Comparison of ENCODE assay signal across 22 mouse cellular contexts in the genomic region with DNA sequence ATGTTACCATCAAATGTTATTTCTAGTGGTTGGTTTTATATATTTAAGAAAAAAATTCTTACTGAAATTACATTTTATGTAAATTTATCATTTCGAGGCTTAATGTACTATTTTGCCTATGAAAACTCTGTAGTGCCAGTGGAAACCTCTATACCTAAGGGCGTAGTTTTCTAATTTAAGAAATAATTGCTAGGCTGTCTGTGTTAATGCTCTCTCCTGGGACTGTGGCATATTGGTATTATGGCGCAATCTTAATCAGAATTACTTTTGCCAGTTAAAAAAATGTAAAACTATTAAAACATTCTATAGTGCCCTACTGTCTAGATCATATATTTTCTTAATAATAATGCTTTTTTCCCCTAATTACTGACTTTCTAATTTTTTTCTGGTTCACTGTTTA.
"Had no signal": no experiment of that assay in that cellular context is flagged by ENCODE, and none has a peak within 500 bp of the region (broad histone marks: within the 10 kb centered on the region; RNA-seq: fewer than 3 reads in every experiment).

No protein-coding gene starts in this region.

- H3K4me2 ChIP-seq: liver, embryonic 13.5 days; midbrain, embryonic 12.5 days had no signal

- H3K36me3 ChIP-seq: liver, embryonic 13.5 days; midbrain, embryonic 12.5 days had no signal

- H3K9ac ChIP-seq: liver, embryonic 13.5 days; midbrain, embryonic 12.5 days had no signal

- H3K4me3 ChIP-seq: layer of hippocampus, adult 2 months; left cerebral cortex, adult 2 months; liver, embryonic 13.5 days; midbrain, embryonic 12.5 days; myocyte had no signal

- H3K27ac ChIP-seq: kidney, postnatal 0 days; layer of hippocampus, adult 2 months; left cerebral cortex, adult 2 months; liver, embryonic 13.5 days; midbrain, embryonic 12.5 days; stomach, postnatal 0 days had no signal

- H3K27me3 ChIP-seq: liver, embryonic 13.5 days; midbrain, embryonic 12.5 days had no signal

- DNase-seq: kidney, adult 2 months; kidney, postnatal 25 days; layer of hippocampus, adult 9-11 months; layer of hippocampus, postnatal 36 days; liver, embryonic 13.5 days; lung, adult 2 months; lung, postnatal 14 days; lung, postnatal 4 days; right cerebral cortex, adult 18-20 months; right cerebral cortex, postnatal 14 days; right cerebral cortex, postnatal 4 days; thymus, adult 2 months; thymus, postnatal 14 days; thymus, postnatal 4 days had no signal

- ATAC-seq: intestine, postnatal 0 days; midbrain, embryonic 16.5 days had no signal

- H3K9me3 ChIP-seq: liver, embryonic 13.5 days; midbrain, embryonic 12.5 days had no signal

- H3K4me1 ChIP-seq: liver, embryonic 13.5 days; midbrain, embryonic 12.5 days had no signal
